Mouse (Mus musculus): ENCODE data around the gene Commd1. TPM values are rescaled to one million over a fixed set of nuclear protein-coding genes. Genes with fewer than 3 reads are reported as not detected.
A peak's percentile ranks its signal among the peaks of the same experiment; 100 is the strongest.

Commd1 gene
- polyA plus RNA-seq, 2 experiments, result 89.7 to 372 TPM

GRCm38 (mm10) chr11:22990393-22991126 lies 8.4 kb upstream of the Commd1 start, which contains the start of gene Cct4:
Cct4 (plus strand) TSS chr11:22990519.
- H3K27ac ChIP-seq (replicated peaks; ENCODE audit: low read depth, low read length), result peak within 1 kb of the TSS; percentile 94
- peak within 1 kb of the TSS; percentile 90 for H3K9ac ChIP-seq (ENCODE audit: low read depth, low read length, severe bottlenecking)
- H3K4me3 ChIP-seq (replicated peaks; ENCODE audit: low read length), result peak within 1 kb of the TSS; percentile 67
- peak within 1 kb of the TSS; percentile 92 for H3K4me2 ChIP-seq (replicated peaks; ENCODE audit: low read depth, low read length, severe bottlenecking)
- H3K36me3 ChIP-seq (ENCODE audit: control insufficient read depth, insufficient read depth, low read length), result peaks cover 20% of the 10 kb centered on the region
- no peaks in the 10 kb centered on the region for H3K27me3 ChIP-seq (ENCODE audit: control insufficient read depth, insufficient read depth, low read length)
- DNase-seq (ENCODE audit: low spot score), result peak; percentile 92
- H3K9me3 ChIP-seq (ENCODE audit: control insufficient read depth, low read length), result no peaks in the 10 kb centered on the region
- WGBS, result under 1% methylated on average over 66 of the region's 66 CpGs
- TF ChIP-seq POLR2A (IDR thresholded peaks at IDR 0.05; ENCODE audit: borderline replicate concordance, extremely low read depth, insufficient read depth, insufficient read length), result peak; percentile 72; the same call in 1 of the 2 replicates
- ATAC-seq (ENCODE audit: low FRiP score, low read depth), result peak; percentile 97
- H3K4me1 ChIP-seq (ENCODE audit: control insufficient read depth, insufficient read depth, low read length), result peaks cover 10% of the 10 kb centered on the region; the same call in 1 of the 2 replicates

- ATAC-seq (ENCODE audit: low FRiP score, low read depth), result no peak
- no peak for DNase-seq (ENCODE audit: low spot score)
- no peaks in the 10 kb centered on the region for H3K9me3 ChIP-seq (ENCODE audit: control insufficient read depth, low read length)
- peak overlapping the region; percentile 90 for H3K9ac ChIP-seq (ENCODE audit: low read depth, low read length, severe bottlenecking)
- no peaks in the 10 kb centered on the region for H3K27me3 ChIP-seq (ENCODE audit: control insufficient read depth, insufficient read depth, low read length)
- WGBS, result 65% methylated on average over 1 of the region's 1 CpGs
- TF ChIP-seq POLR2A (IDR thresholded peaks at IDR 0.05; ENCODE audit: borderline replicate concordance, extremely low read depth, insufficient read depth, insufficient read length), result no peak
- peaks cover 12% of the 10 kb centered on the region for H3K36me3 ChIP-seq (ENCODE audit: control insufficient read depth, insufficient read depth, low read length)
- peaks cover 10% of the 10 kb centered on the region; the same call in 1 of the 2 replicates for H3K4me1 ChIP-seq (ENCODE audit: control insufficient read depth, insufficient read depth, low read length)
- peak overlapping the region; percentile 94 for H3K27ac ChIP-seq (replicated peaks; ENCODE audit: low read depth, low read length)
- peak overlapping the region; percentile 56 for H3K4me2 ChIP-seq (replicated peaks; ENCODE audit: low read depth, low read length, severe bottlenecking)
- peak overlapping the region; percentile 67 for H3K4me3 ChIP-seq (replicated peaks; ENCODE audit: low read length)
These were observed 7.6 kb upstream of the Commd1 start for GRCm38 (mm10) chr11:22989786-22990185.

GRCm38 (mm10) chr11:22987357-22987756 lies 5.2 kb upstream of the Commd1 start:
- H3K36me3 ChIP-seq (ENCODE audit: control insufficient read depth, insufficient read depth, low read length), result no peaks in the 10 kb centered on the region
- no peaks in the 10 kb centered on the region for H3K9me3 ChIP-seq (ENCODE audit: control insufficient read depth, low read length)
- ATAC-seq (ENCODE audit: low FRiP score, low read depth) (no peak), DNase-seq (ENCODE audit: low spot score) (peak; percentile 83)
- no peaks in the 10 kb centered on the region for H3K27me3 ChIP-seq (ENCODE audit: control insufficient read depth, insufficient read depth, low read length)
- no peak overlapping the region for H3K9ac ChIP-seq (ENCODE audit: low read depth, low read length, severe bottlenecking)
- H3K4me2 ChIP-seq (replicated peaks; ENCODE audit: low read depth, low read length, severe bottlenecking), result no peak overlapping the region
- peaks cover 10% of the 10 kb centered on the region; the same call in 1 of the 2 replicates for H3K4me1 ChIP-seq (ENCODE audit: control insufficient read depth, insufficient read depth, low read length)
- no peak overlapping the region for H3K4me3 ChIP-seq (replicated peaks; ENCODE audit: low read length)
- no peak overlapping the region for H3K27ac ChIP-seq (replicated peaks; ENCODE audit: low read depth, low read length)
- 38% methylated on average over 2 of the region's 2 CpGs for WGBS
- no peak for TF ChIP-seq POLR2A (IDR thresholded peaks at IDR 0.05; ENCODE audit: borderline replicate concordance, extremely low read depth, insufficient read depth, insufficient read length)

GRCm38 (mm10) chr11:22985510-22985909 lies 3.3 kb upstream of the Commd1 start:
- Histone ChIP-seq H3K4me1 (ENCODE audit: control insufficient read depth, insufficient read depth, low read length) (peaks cover 7% of the 10 kb centered on the region; the same call in 1 of the 2 replicates), H3K4me3 (replicated peaks; ENCODE audit: low read length) (no peak overlapping the region), H3K27me3 (ENCODE audit: control insufficient read depth, insufficient read depth, low read length) (no peaks in the 10 kb centered on the region), H3K9ac (ENCODE audit: low read depth, low read length, severe bottlenecking) (no peak overlapping the region), H3K27ac (replicated peaks; ENCODE audit: low read depth, low read length) (no peak overlapping the region), H3K4me2 (replicated peaks; ENCODE audit: low read depth, low read length, severe bottlenecking) (no peak overlapping the region), H3K9me3 (ENCODE audit: control insufficient read depth, low read length) (no peaks in the 10 kb centered on the region), H3K36me3 (ENCODE audit: control insufficient read depth, insufficient read depth, low read length) (no peaks in the 10 kb centered on the region)
- ATAC-seq (ENCODE audit: low FRiP score, low read depth), result no peak
- TF ChIP-seq POLR2A (IDR thresholded peaks at IDR 0.05; ENCODE audit: borderline replicate concordance, extremely low read depth, insufficient read depth, insufficient read length), result no peak
- no peak for DNase-seq (ENCODE audit: low spot score)
- WGBS, result 78% methylated on average over 3 of the region's 3 CpGs

- Histone ChIP-seq H3K9ac (ENCODE audit: low read depth, low read length, severe bottlenecking) (no peak overlapping the region; the same call in 1 of the 2 replicates), H3K4me3 (replicated peaks; ENCODE audit: low read length) (no peak overlapping the region), H3K27ac (replicated peaks; ENCODE audit: low read depth, low read length) (no peak overlapping the region), H3K9me3 (ENCODE audit: control insufficient read depth, low read length) (no peaks in the 10 kb centered on the region), H3K4me1 (ENCODE audit: control insufficient read depth, insufficient read depth, low read length) (peaks cover 7% of the 10 kb centered on the region; the same call in 1 of the 2 replicates), H3K36me3 (ENCODE audit: control insufficient read depth, insufficient read depth, low read length) (peaks cover 11% of the 10 kb centered on the region), H3K27me3 (ENCODE audit: control insufficient read depth, insufficient read depth, low read length) (no peaks in the 10 kb centered on the region), H3K4me2 (replicated peaks; ENCODE audit: low read depth, low read length, severe bottlenecking) (peak overlapping the region; percentile 56; the same call in 1 of the 2 replicates)
- DNase-seq (ENCODE audit: low spot score), result no peak
- no peak for ATAC-seq (ENCODE audit: low FRiP score, low read depth)
- WGBS, result 73% methylated on average over 6 of the region's 6 CpGs
- TF ChIP-seq POLR2A (IDR thresholded peaks at IDR 0.05; ENCODE audit: borderline replicate concordance, extremely low read depth, insufficient read depth, insufficient read length), result no peak
These were observed 664 bp upstream of the Commd1 start for GRCm38 (mm10) chr11:22982846-22983245.

Data from limb, embryonic 14.5 days (tissue).